Mouse (Mus musculus) naive thymus-derived CD4-positive, alpha-beta T cell, adult 5 months (primary cell): Measurements from ENCODE around the gene Usp51. TPM values are rescaled to one million over a fixed set of nuclear protein-coding genes. Genes with fewer than 3 reads are reported as not detected.

Experiments used
- polyA plus RNA-seq: library from polyadenylated mRNA; unstranded; fragments of 100-300 nt; shearing (Covaris generic); gene quantifications from one replicate; pipeline ENCODE4 v1.2.1, GENCODE M21; 2017

Usp51 gene
- polyA plus RNA-seq, result not detected

GRCm38 (mm10) chrX:153006387-153006841 lies at the start of gene Usp51:
Usp51 (plus strand) TSS chrX:153006469.

GRCm38 (mm10) chrX:153037087-153037971 lies 31.1 kb downstream of the Usp51 start, which contains the start of gene Mageh1:
Mageh1 (minus strand) TSS chrX:153037575.

Other genes starting within 250 kb of the Usp51 start
- not detected for gene Shroom2, start 237.0 kb upstream of the Usp51 start, polyA plus RNA-seq
- not detected for gene Gpr143, start 224.5 kb upstream of the Usp51 start, polyA plus RNA-seq
- not detected for gene Mageh1, start 31.1 kb downstream of the Usp51 start, polyA plus RNA-seq
- gene Foxr2, start 112.3 kb downstream of the Usp51 start, polyA plus RNA-seq, result not detected
- 7.6 TPM for gene Rragb, start 133.5 kb downstream of the Usp51 start, polyA plus RNA-seq
- 1.1 TPM for gene Klf8, start 231.0 kb downstream of the Usp51 start, polyA plus RNA-seq